22 mouse cellular contexts compared by ENCODE assay signal in genomic region chr1:40029597-40029996, GRCm38 (mm10). TPM values are rescaled to one million over a fixed set of nuclear protein-coding genes. Genes with fewer than 3 reads are reported as not detected.
"Had no signal": no experiment of that assay in that cellular context is flagged by ENCODE, and none has a peak within 500 bp of the region (broad histone marks: within the 10 kb centered on the region; RNA-seq: fewer than 3 reads in every experiment).

No protein-coding gene starts in this region.

- H3K4me3 ChIP-seq: liver, embryonic 13.5 days; liver, embryonic 15.5 days; lung, embryonic 15.5 days; megakaryocyte, embryonic 14.5 days; midbrain, embryonic 12.5 days; neural tube, embryonic 13.5 days; neural tube, embryonic 15.5 days had no signal

- H3K4me1 ChIP-seq: liver, embryonic 13.5 days; liver, embryonic 15.5 days; lung, embryonic 15.5 days; midbrain, embryonic 12.5 days; neural tube, embryonic 13.5 days; neural tube, embryonic 15.5 days had no signal

- H3K9ac ChIP-seq: liver, embryonic 13.5 days; liver, embryonic 15.5 days; liver, postnatal 0 days; lung, embryonic 15.5 days; midbrain, embryonic 12.5 days; neural tube, embryonic 13.5 days; neural tube, embryonic 15.5 days had no signal

- DNase-seq: liver, embryonic 13.5 days; liver, postnatal 0 days; lung, adult 2 months; lung, postnatal 14 days; lung, postnatal 36 days; retina, postnatal 1 day; right cerebral cortex, adult 18-20 months; right cerebral cortex, postnatal 25 days; right cerebral cortex, postnatal 4 days; spleen, adult 18-20 months; thymus, adult 18-20 months; thymus, postnatal 14 days; thymus, postnatal 36 days had no signal

- H3K27me3 ChIP-seq: liver, embryonic 13.5 days; liver, embryonic 15.5 days; lung, embryonic 15.5 days; midbrain, embryonic 12.5 days; neural tube, embryonic 13.5 days; neural tube, embryonic 15.5 days had no signal

- H3K4me2 ChIP-seq: liver, embryonic 13.5 days; liver, embryonic 15.5 days; lung, embryonic 15.5 days; midbrain, embryonic 12.5 days; neural tube, embryonic 13.5 days; neural tube, embryonic 15.5 days had no signal

- H3K27ac ChIP-seq: liver, embryonic 13.5 days; liver, embryonic 15.5 days; lung, embryonic 15.5 days; macrophage; midbrain, embryonic 12.5 days; neural tube, embryonic 13.5 days; neural tube, embryonic 15.5 days had no signal

- ATAC-seq: midbrain, embryonic 16.5 days had no signal

- H3K9me3 ChIP-seq: liver, embryonic 13.5 days; liver, embryonic 15.5 days; lung, embryonic 15.5 days; megakaryocyte, embryonic 14.5 days; midbrain, embryonic 12.5 days; neural tube, embryonic 13.5 days; neural tube, embryonic 15.5 days had no signal

RNA-seq across cellular contexts. Expression of gene Il1r2, which starts 44.3 kb away (rescaled TPM):
- polyA plus RNA-seq: midbrain, embryonic 12.5 days; neural tube, embryonic 11.5 days had no signal
